Mouse (Mus musculus): ENCODE measurements around the gene Gprin2. TPM values are rescaled to one million over a fixed set of nuclear protein-coding genes. Genes with fewer than 3 reads are reported as not detected.

Gprin2 gene
- polyA plus RNA-seq, 1 experiment = 0.01 TPM

DNA sequence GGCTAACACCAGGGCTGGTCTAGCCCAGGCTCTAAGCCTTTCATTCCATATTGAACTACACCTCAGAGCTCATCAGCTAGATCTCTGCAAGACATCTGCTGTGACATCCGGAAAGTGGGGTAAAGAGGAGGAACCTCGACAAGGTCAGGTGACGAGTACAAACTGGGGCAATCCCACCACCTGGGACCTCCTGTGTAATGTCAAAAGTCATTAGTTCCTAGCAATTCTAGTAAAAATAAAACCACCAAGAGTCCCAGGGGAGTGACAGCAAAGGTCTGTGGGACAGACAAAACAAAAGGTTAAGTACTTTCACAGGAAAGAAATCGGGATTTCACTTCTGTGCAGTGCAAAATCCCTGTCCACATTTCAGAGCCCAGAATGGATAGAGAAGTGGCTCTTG lies 7.6 kb downstream of the Gprin2 start:
- Histone ChIP-seq H3K79me2 (ENCODE audit: control insufficient read depth, insufficient read depth) (no peaks in the 10 kb centered on the region), H3K36me3 (ENCODE audit: control insufficient read depth, insufficient read depth) (no peaks in the 10 kb centered on the region), H3K4me2 (ENCODE audit: low read depth) (no peak overlapping the region), H3ac (ENCODE audit: control insufficient read depth, insufficient read length) (no peak overlapping the region), H3K4me3 (no peak overlapping the region), H3K27me3 (ENCODE audit: control insufficient read depth, insufficient read depth, insufficient read length) (no peaks in the 10 kb centered on the region)
- TF ChIP-seq MYOD1 (IDR thresholded peaks at IDR 0.05; ENCODE audit: control insufficient read depth in 1 of 3, insufficient read length in 2 of 3, low read depth in 2 of 3) = no peak
- no peak for TF ChIP-seq E2F4 (IDR thresholded peaks at IDR 0.05; ENCODE audit: insufficient read depth)
- TF ChIP-seq MYOG (IDR thresholded peaks at IDR 0.05; ENCODE audit: control insufficient read depth in 1 of 3, insufficient read depth in 1 of 3, insufficient read length in 2 of 3, low read depth in 2 of 3) = no peak
- TF ChIP-seq POLR2A (IDR thresholded peaks at IDR 0.05; ENCODE audit: insufficient read length, low read depth) = no peak
- TF ChIP-seq CEBPB (IDR thresholded peaks at IDR 0.05; ENCODE audit: insufficient read depth, poor library complexity, severe bottlenecking) = no peak
- TF ChIP-seq REST (IDR thresholded peaks at IDR 0.05; ENCODE audit: insufficient read depth, insufficient read length) = no peak

- Histone ChIP-seq H3ac (ENCODE audit: control insufficient read depth, insufficient read length) (no peak overlapping the region), H3K4me2 (ENCODE audit: low read depth) (no peak overlapping the region), H3K79me2 (ENCODE audit: control insufficient read depth, insufficient read depth) (no peaks in the 10 kb centered on the region), H3K36me3 (ENCODE audit: control insufficient read depth, insufficient read depth) (no peaks in the 10 kb centered on the region), H3K4me3 (no peak overlapping the region), H3K27me3 (ENCODE audit: control insufficient read depth, insufficient read depth, insufficient read length) (no peaks in the 10 kb centered on the region)
- no peak for TF ChIP-seq E2F4 (IDR thresholded peaks at IDR 0.05; ENCODE audit: insufficient read depth)
- TF ChIP-seq MAX (IDR thresholded peaks at IDR 0.05; ENCODE audit: low read depth) = no peak
- no peak for TF ChIP-seq TCF3 (IDR thresholded peaks at IDR 0.05; ENCODE audit: insufficient read length, low read depth)
- no peak for TF ChIP-seq MYOD1 (IDR thresholded peaks at IDR 0.05; ENCODE audit: control insufficient read depth in 1 of 3, insufficient read length in 2 of 3, low read depth in 2 of 3)
Measured at GRCm38 (mm10) chr14:34190361-34190760, 11.1 kb downstream of the Gprin2 start.

GRCm38 (mm10) chr14:34188629-34189028 lies 12.8 kb downstream of the Gprin2 start:
- Histone ChIP-seq H3K36me3 (ENCODE audit: control insufficient read depth, insufficient read depth) (no peaks in the 10 kb centered on the region), H3K4me3 (no peak overlapping the region), H3K27me3 (ENCODE audit: control insufficient read depth, insufficient read depth, insufficient read length) (no peaks in the 10 kb centered on the region), H3K79me2 (ENCODE audit: control insufficient read depth, insufficient read depth) (no peaks in the 10 kb centered on the region), H3K4me2 (ENCODE audit: low read depth) (no peak overlapping the region), H3ac (ENCODE audit: control insufficient read depth, insufficient read length) (no peak overlapping the region)
- TF ChIP-seq POLR2A (IDR thresholded peaks at IDR 0.05; ENCODE audit: insufficient read length, low read depth) = no peak
- TF ChIP-seq POLR2AphosphoS2 (IDR thresholded peaks at IDR 0.05; ENCODE audit: insufficient read length, low read depth) = no peak
- no peak for TF ChIP-seq USF1 (IDR thresholded peaks at IDR 0.05; ENCODE audit: low read depth)
- no peak for TF ChIP-seq MYOG (IDR thresholded peaks at IDR 0.05; ENCODE audit: control insufficient read depth in 1 of 3, insufficient read depth in 1 of 3, insufficient read length in 2 of 3, low read depth in 2 of 3)
- no peak for TF ChIP-seq CEBPB (IDR thresholded peaks at IDR 0.05; ENCODE audit: insufficient read depth, poor library complexity, severe bottlenecking)
- no peak for TF ChIP-seq E2F4 (IDR thresholded peaks at IDR 0.05; ENCODE audit: insufficient read depth)

- H3K79me2 ChIP-seq (ENCODE audit: control insufficient read depth, insufficient read depth) = no peaks in the 10 kb centered on the region
- H3K36me3 ChIP-seq (ENCODE audit: control insufficient read depth, insufficient read depth) = no peaks in the 10 kb centered on the region
- TF ChIP-seq TCF3 (IDR thresholded peaks at IDR 0.05; ENCODE audit: insufficient read length, low read depth) (no peak), MYOG (IDR thresholded peaks at IDR 0.05; ENCODE audit: control insufficient read depth in 1 of 3, insufficient read depth in 1 of 3, insufficient read length in 2 of 3, low read depth in 2 of 3) (no peak), REST (IDR thresholded peaks at IDR 0.05; ENCODE audit: insufficient read depth, insufficient read length) (no peak), CEBPB (IDR thresholded peaks at IDR 0.05; ENCODE audit: insufficient read depth, poor library complexity, severe bottlenecking) (no peak), POLR2AphosphoS2 (IDR thresholded peaks at IDR 0.05; ENCODE audit: insufficient read length, low read depth) (no peak), E2F4 (IDR thresholded peaks at IDR 0.05; ENCODE audit: insufficient read depth) (no peak), MAX (IDR thresholded peaks at IDR 0.05; ENCODE audit: low read depth) (no peak), TCF12 (IDR thresholded peaks at IDR 0.05; ENCODE audit: insufficient read depth, poor library complexity, severe bottlenecking) (no peak), POLR2A (IDR thresholded peaks at IDR 0.05; ENCODE audit: insufficient read length, low read depth) (no peak), USF1 (IDR thresholded peaks at IDR 0.05; ENCODE audit: low read depth) (no peak), MYOD1 (IDR thresholded peaks at IDR 0.05; ENCODE audit: control insufficient read depth in 1 of 3, insufficient read length in 2 of 3, low read depth in 2 of 3) (no peak), SRF (IDR thresholded peaks at IDR 0.05; ENCODE audit: control insufficient read depth, insufficient read length, low read depth) (no peak)
- H3K4me3 ChIP-seq = no peak overlapping the region
- H3K4me2 ChIP-seq (ENCODE audit: low read depth) = no peak overlapping the region
- no peaks in the 10 kb centered on the region for H3K27me3 ChIP-seq (ENCODE audit: control insufficient read depth, insufficient read depth, insufficient read length)
- no peak overlapping the region for H3ac ChIP-seq (ENCODE audit: control insufficient read depth, insufficient read length)
Measured at GRCm38 (mm10) chr14:34183101-34183500, 18.4 kb downstream of the Gprin2 start.

DNA sequence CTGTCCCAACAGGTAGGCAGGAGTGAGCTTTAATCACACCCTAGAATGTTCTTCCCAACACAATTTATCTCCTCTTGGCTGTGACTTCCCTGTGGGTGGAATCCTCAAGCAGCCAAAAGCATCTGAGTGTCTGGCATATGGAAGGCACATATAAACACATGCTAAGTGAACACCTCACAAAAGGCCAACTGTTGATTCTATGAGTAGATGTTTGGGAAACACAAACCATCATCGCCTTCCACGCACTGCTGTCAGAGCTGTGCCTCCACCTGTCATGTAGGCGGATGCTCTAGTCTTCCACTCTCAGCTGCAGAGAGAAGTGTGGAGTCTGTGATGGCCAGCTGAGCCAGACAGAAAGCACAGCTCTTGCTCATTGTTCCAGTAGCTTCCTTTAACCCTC lies 22.1 kb downstream of the Gprin2 start:
- Histone ChIP-seq H3ac (ENCODE audit: control insufficient read depth, insufficient read length) (no peak overlapping the region), H3K4me3 (no peak overlapping the region), H3K79me2 (ENCODE audit: control insufficient read depth, insufficient read depth) (no peaks in the 10 kb centered on the region), H3K27me3 (ENCODE audit: control insufficient read depth, insufficient read depth, insufficient read length) (no peaks in the 10 kb centered on the region), H3K4me2 (ENCODE audit: low read depth) (no peak overlapping the region), H3K36me3 (ENCODE audit: control insufficient read depth, insufficient read depth) (no peaks in the 10 kb centered on the region)
- TF ChIP-seq MYOD1 (IDR thresholded peaks at IDR 0.05; ENCODE audit: control insufficient read depth in 1 of 3, insufficient read length in 2 of 3, low read depth in 2 of 3) (peak in 1 of 3 experiments; percentile 25), SRF (IDR thresholded peaks at IDR 0.05; ENCODE audit: control insufficient read depth, insufficient read length, low read depth) (no peak), POLR2AphosphoS2 (IDR thresholded peaks at IDR 0.05; ENCODE audit: insufficient read length, low read depth) (no peak), MAX (IDR thresholded peaks at IDR 0.05; ENCODE audit: low read depth) (no peak), E2F4 (IDR thresholded peaks at IDR 0.05; ENCODE audit: insufficient read depth) (no peak)

All from myocyte (in vitro differentiated cells).